Mouse (Mus musculus) right cerebral cortex, adult 2 months (tissue): Measurements from ENCODE around the gene Plbd2.

Experiments
- DNase-seq, 2 experiments: peaks; one replicate each; pipeline ENCODE4 v3.0.0; 2021 to 2022; ENCODE audit warnings: low spot score in 2 of 2

Gene Plbd2

GRCm38 (mm10) chr5:120437539-120437938 lies 65.9 kb downstream of the Plbd2 start:
- no peak for DNase-seq

- no peak for DNase-seq
These were observed 66.4 kb downstream of the Plbd2 start for GRCm38 (mm10) chr5:120436885-120437495.

GRCm38 (mm10) chr5:120435731-120436501 lies 67.5 kb downstream of the Plbd2 start:
- no peak for DNase-seq

GRCm38 (mm10) chr5:120435006-120435681 lies 68.3 kb downstream of the Plbd2 start:
- DNase-seq: no peak

- no peak for DNase-seq
These were observed 69.1 kb downstream of the Plbd2 start for GRCm38 (mm10) chr5:120434231-120434735.
